Mouse (Mus musculus): ENCODE results near the gene Atp1a4. TPM values are rescaled to one million over a fixed set of nuclear protein-coding genes. Genes with fewer than 3 reads are reported as not detected.

The Atp1a4 gene
- polyA plus RNA-seq (2016; fragmentation: Nextera tagmentation; extraction: Ambion mirVana): 0.17 and 0.19 TPM in 2 replicates

- 82% methylated on average over 6 of the region's 6 CpGs for WGBS
- Histone ChIP-seq H3K27me3 (replicated peaks) (no peaks in the 10 kb centered on the region), H3K9me3 (replicated peaks) (no peaks in the 10 kb centered on the region; the same call in 1 of the 2 replicates), H3K4me3 (no peak within 1 kb of the TSS), H3K27ac (ENCODE audit: poor library complexity, severe bottlenecking) (no peak within 1 kb of the TSS), H3K36me3 (no peaks in the 10 kb centered on the region), H3K4me2 (no peak within 1 kb of the TSS), H3K4me1 (replicated peaks) (peaks cover 5% of the 10 kb centered on the region; the same call in 1 of the 2 replicates), H3K9ac (no peak within 1 kb of the TSS)
- ATAC-seq (ENCODE audit: insufficient number of reproducible peaks, low FRiP score): no peak
Measured at GRCm38 (mm10) chr1:172258314-172258713, at the start of gene Atp1a4. Gene Atp1a4 (minus strand): TSS chr1:172258414.

- ATAC-seq (ENCODE audit: insufficient number of reproducible peaks, low FRiP score): no peak
- no peaks in the 10 kb centered on the region for H3K36me3 ChIP-seq
- H3K9ac ChIP-seq: no peak overlapping the region
- H3K4me1 ChIP-seq (replicated peaks): peaks cover 31% of the 10 kb centered on the region
- H3K4me2 ChIP-seq: no peak overlapping the region
- no peak overlapping the region for H3K27ac ChIP-seq (ENCODE audit: poor library complexity, severe bottlenecking)
- 63% methylated on average over 10 of the region's 10 CpGs for WGBS
- H3K27me3 ChIP-seq (replicated peaks): no peaks in the 10 kb centered on the region
- no peak overlapping the region for H3K4me3 ChIP-seq
- H3K9me3 ChIP-seq (replicated peaks): no peaks in the 10 kb centered on the region
Measured at GRCm38 (mm10) chr1:172307936-172308335, 49.7 kb upstream of the Atp1a4 start.

- H3K4me1 ChIP-seq (replicated peaks): peaks cover 37% of the 10 kb centered on the region
- ATAC-seq (ENCODE audit: insufficient number of reproducible peaks, low FRiP score): no peak
- no peak overlapping the region for H3K4me3 ChIP-seq
- no peak overlapping the region for H3K4me2 ChIP-seq
- H3K36me3 ChIP-seq: no peaks in the 10 kb centered on the region
- no peaks in the 10 kb centered on the region for H3K9me3 ChIP-seq (replicated peaks)
- H3K9ac ChIP-seq: no peak overlapping the region
- H3K27me3 ChIP-seq (replicated peaks): no peaks in the 10 kb centered on the region
- 81% methylated on average over 5 of the region's 6 CpGs for WGBS
- H3K27ac ChIP-seq (ENCODE audit: poor library complexity, severe bottlenecking): no peak overlapping the region
Measured at GRCm38 (mm10) chr1:172306885-172307284, 48.7 kb upstream of the Atp1a4 start.

GRCm38 (mm10) chr1:172306196-172306595 is 48.0 kb upstream of the Atp1a4 start:
- H3K4me1 ChIP-seq (replicated peaks): peaks cover 38% of the 10 kb centered on the region
- H3K4me3 ChIP-seq: no peak overlapping the region
- WGBS: 60% methylated on average over 4 of the region's 4 CpGs

GRCm38 (mm10) chr1:172305635-172306034 is 47.4 kb upstream of the Atp1a4 start:
- Histone ChIP-seq H3K4me2 (no peak overlapping the region), H3K9me3 (replicated peaks) (no peaks in the 10 kb centered on the region), H3K9ac (no peak overlapping the region), H3K27ac (ENCODE audit: poor library complexity, severe bottlenecking) (no peak overlapping the region), H3K36me3 (no peaks in the 10 kb centered on the region), H3K4me3 (no peak overlapping the region), H3K27me3 (replicated peaks) (no peaks in the 10 kb centered on the region), H3K4me1 (replicated peaks) (peaks cover 40% of the 10 kb centered on the region)
- no peak for ATAC-seq (ENCODE audit: insufficient number of reproducible peaks, low FRiP score)
- 68% methylated on average over 3 of the region's 3 CpGs for WGBS

More at GRCm38 (mm10) chr1:172306196-172306595, 48.0 kb upstream of the Atp1a4 start:
- Histone ChIP-seq H3K36me3 (no peaks in the 10 kb centered on the region), H3K9me3 (replicated peaks) (no peaks in the 10 kb centered on the region), H3K27ac (ENCODE audit: poor library complexity, severe bottlenecking) (no peak overlapping the region), H3K4me2 (no peak overlapping the region), H3K9ac (no peak overlapping the region), H3K27me3 (replicated peaks) (no peaks in the 10 kb centered on the region)
- no peak for ATAC-seq (ENCODE audit: insufficient number of reproducible peaks, low FRiP score)

GRCm38 (mm10) chr1:172305153-172305552 is 46.9 kb upstream of the Atp1a4 start:
- ATAC-seq (ENCODE audit: insufficient number of reproducible peaks, low FRiP score): no peak
- Histone ChIP-seq H3K36me3 (no peaks in the 10 kb centered on the region), H3K27ac (ENCODE audit: poor library complexity, severe bottlenecking) (no peak overlapping the region), H3K9me3 (replicated peaks) (no peaks in the 10 kb centered on the region), H3K27me3 (replicated peaks) (no peaks in the 10 kb centered on the region), H3K4me2 (no peak overlapping the region), H3K4me3 (no peak overlapping the region), H3K4me1 (replicated peaks) (peaks cover 45% of the 10 kb centered on the region), H3K9ac (no peak overlapping the region)
- WGBS: 89% methylated on average over 2 of the region's 2 CpGs

- Histone ChIP-seq H3K36me3 (no peaks in the 10 kb centered on the region), H3K4me1 (replicated peaks) (peaks cover 48% of the 10 kb centered on the region), H3K4me3 (no peak overlapping the region), H3K27ac (ENCODE audit: poor library complexity, severe bottlenecking) (no peak overlapping the region), H3K27me3 (replicated peaks) (no peaks in the 10 kb centered on the region), H3K9me3 (replicated peaks) (no peaks in the 10 kb centered on the region), H3K9ac (no peak overlapping the region), H3K4me2 (no peak overlapping the region)
- WGBS: 30% methylated on average over 6 of the region's 6 CpGs
- ATAC-seq (ENCODE audit: insufficient number of reproducible peaks, low FRiP score): peak; percentile 55
Measured at GRCm38 (mm10) chr1:172304443-172304842, 46.2 kb upstream of the Atp1a4 start.

GRCm38 (mm10) chr1:172302851-172303250 is 44.6 kb upstream of the Atp1a4 start:
- Histone ChIP-seq H3K36me3 (no peaks in the 10 kb centered on the region), H3K4me2 (no peak overlapping the region), H3K27me3 (replicated peaks) (no peaks in the 10 kb centered on the region), H3K4me1 (replicated peaks) (peaks cover 59% of the 10 kb centered on the region), H3K9me3 (replicated peaks) (no peaks in the 10 kb centered on the region), H3K4me3 (no peak overlapping the region), H3K9ac (no peak overlapping the region), H3K27ac (ENCODE audit: poor library complexity, severe bottlenecking) (no peak overlapping the region)
- no peak for ATAC-seq (ENCODE audit: insufficient number of reproducible peaks, low FRiP score)
- WGBS: 33% methylated on average over 6 of the region's 6 CpGs

GRCm38 (mm10) chr1:172302311-172302710 is 44.1 kb upstream of the Atp1a4 start:
- H3K36me3 ChIP-seq: no peaks in the 10 kb centered on the region
- 55% methylated on average over 3 of the region's 3 CpGs for WGBS
- no peaks in the 10 kb centered on the region for H3K27me3 ChIP-seq (replicated peaks)
- H3K4me1 ChIP-seq (replicated peaks): peaks cover 64% of the 10 kb centered on the region
- no peak overlapping the region for H3K4me2 ChIP-seq
- no peaks in the 10 kb centered on the region for H3K9me3 ChIP-seq (replicated peaks)
- no peak overlapping the region for H3K9ac ChIP-seq
- no peak for ATAC-seq (ENCODE audit: insufficient number of reproducible peaks, low FRiP score)
- H3K27ac ChIP-seq (ENCODE audit: poor library complexity, severe bottlenecking): no peak overlapping the region
- H3K4me3 ChIP-seq: no peak overlapping the region

- H3K4me2 ChIP-seq: no peak overlapping the region
- WGBS: 54% methylated on average over 12 of the region's 12 CpGs
- H3K9me3 ChIP-seq (replicated peaks): no peaks in the 10 kb centered on the region
- no peak overlapping the region for H3K27ac ChIP-seq (ENCODE audit: poor library complexity, severe bottlenecking)
- no peak for ATAC-seq (ENCODE audit: insufficient number of reproducible peaks, low FRiP score)
- H3K4me3 ChIP-seq: no peak overlapping the region
- H3K27me3 ChIP-seq (replicated peaks): no peaks in the 10 kb centered on the region
- 0 out of 2 replicates have a peak overlapping the region, but pooled peaks have one; percentile 44 for H3K9ac ChIP-seq
- no peaks in the 10 kb centered on the region for H3K36me3 ChIP-seq
- peaks cover 71% of the 10 kb centered on the region for H3K4me1 ChIP-seq (replicated peaks)
Measured at GRCm38 (mm10) chr1:172301180-172301579, 43.0 kb upstream of the Atp1a4 start.

GRCm38 (mm10) chr1:172300247-172300646 is 42.0 kb upstream of the Atp1a4 start:
- 37% methylated on average over 5 of the region's 5 CpGs for WGBS
- Histone ChIP-seq H3K9me3 (replicated peaks) (no peaks in the 10 kb centered on the region), H3K27me3 (replicated peaks) (no peaks in the 10 kb centered on the region), H3K9ac (no peak overlapping the region), H3K36me3 (no peaks in the 10 kb centered on the region), H3K4me3 (no peak overlapping the region), H3K4me1 (replicated peaks) (peaks cover 80% of the 10 kb centered on the region), H3K27ac (ENCODE audit: poor library complexity, severe bottlenecking) (peak overlapping the region; percentile 76), H3K4me2 (no peak overlapping the region)
- no peak for ATAC-seq (ENCODE audit: insufficient number of reproducible peaks, low FRiP score)

GRCm38 (mm10) chr1:172299528-172299927 is 41.3 kb upstream of the Atp1a4 start:
- Histone ChIP-seq H3K4me3 (no peak overlapping the region), H3K27ac (ENCODE audit: poor library complexity, severe bottlenecking) (peak overlapping the region; percentile 76), H3K27me3 (replicated peaks) (no peaks in the 10 kb centered on the region), H3K4me1 (replicated peaks) (peaks cover 81% of the 10 kb centered on the region), H3K9me3 (replicated peaks) (no peaks in the 10 kb centered on the region), H3K36me3 (no peaks in the 10 kb centered on the region), H3K4me2 (no peak overlapping the region), H3K9ac (no peak overlapping the region)
- ATAC-seq (ENCODE audit: insufficient number of reproducible peaks, low FRiP score): no peak
- WGBS: 36% methylated on average over 7 of the region's 7 CpGs
